Mouse (Mus musculus) kidney, postnatal 0 days (tissue): ENCODE data around the gene Ano9. TPM values are rescaled to one million over a fixed set of nuclear protein-coding genes. Genes with fewer than 3 reads are reported as not detected.

ENCODE experiments used
- ATAC-seq: fragments of 200-750 bp; cut with Nextera tagmentation; replicated peaks from 2 replicates; pipeline ENCODE4 v1.8.0; 2017; ENCODE audit warnings: low read depth, moderate number of reproducible peaks, moderate TSS enrichment, moderate library complexity; ENCODE audit not compliant: low FRiP score
- DNase-seq: peaks from one replicate; pipeline ENCODE4 v3.0.0-alpha.2; 2016; ENCODE audit warnings: low spot score
- H3K27ac ChIP-seq: fragments of 300-500 bp; sonication (generic); 2 replicates; pipeline ENCODE4 v1.5.1; 2014; ENCODE audit warnings: mild to moderate bottlenecking
- H3K27me3 ChIP-seq: fragments of 300-500 bp; sonication (generic); 2 replicates; pipeline ENCODE4 v1.6.1; 2014; ENCODE audit warnings: low read length, mixed read lengths; ENCODE audit not compliant: insufficient read depth
- H3K36me3 ChIP-seq: fragments of 300-500 bp; sonication (generic); 2 replicates; pipeline ENCODE4 v1.6.1; 2014; ENCODE audit warnings: low read length, mixed read lengths; ENCODE audit not compliant: insufficient read depth
- H3K4me1 ChIP-seq: fragments of 300-500 bp; sonication (generic); replicated peaks from 2 replicates; pipeline ENCODE4 v1.6.1; 2014; ENCODE audit warnings: antibody characterized with exemption, low read length, mixed read lengths; ENCODE audit not compliant: insufficient read depth
- H3K4me2 ChIP-seq: fragments of 300-500 bp; sonication (generic); 2 replicates; pipeline ENCODE4 v1.6.1; 2014; ENCODE audit warnings: mild to moderate bottlenecking, low read length, moderate library complexity, mixed read lengths
- H3K4me3 ChIP-seq: fragments of 300-500 bp; sonication (generic); replicated peaks from 2 replicates; pipeline ENCODE4 v1.5.1; 2014; ENCODE audit warnings: low read depth, low read length
- H3K9ac ChIP-seq: fragments of 300-500 bp; sonication (generic); 2 replicates; pipeline ENCODE4 v1.6.1; 2014; ENCODE audit warnings: low read depth, low read length
- H3K9me3 ChIP-seq: fragments of 300-500 bp; sonication (generic); replicated peaks from 2 replicates; pipeline ENCODE4 v1.6.1; 2016; ENCODE audit warnings: low read length, inconsistent platforms, mixed read lengths
- CTCF ChIP-seq: IDR thresholded peaks from 2 replicates; pipeline ENCODE4 v1.5.1; 2016; ENCODE audit warnings: antibody characterized with exemption, low read depth, mild to moderate bottlenecking, moderate library complexity
- WGBS: fragments of 180-500 bp; shearing (Covaris S2); extraction: QIAGEN DNeasy Blood & Tissue Kit; methylation state at CpG from one replicate; pipeline ENCODE4 v1.1.7; 2014; 5-methylcytosine and 5-hydroxymethylcytosine counted together
- polyA plus RNA-seq: library from polyadenylated mRNA; unstranded; fragments of >200 nt; fragmentation: Nextera tagmentation; extraction: Ambion mirVana; gene quantifications from 2 replicates; pipeline ENCODE4 v1.2.1, GENCODE M21; 2015

Ano9 gene
- polyA plus RNA-seq, 1 experiment from 2014 or later: 6.9 TPM

DNA sequence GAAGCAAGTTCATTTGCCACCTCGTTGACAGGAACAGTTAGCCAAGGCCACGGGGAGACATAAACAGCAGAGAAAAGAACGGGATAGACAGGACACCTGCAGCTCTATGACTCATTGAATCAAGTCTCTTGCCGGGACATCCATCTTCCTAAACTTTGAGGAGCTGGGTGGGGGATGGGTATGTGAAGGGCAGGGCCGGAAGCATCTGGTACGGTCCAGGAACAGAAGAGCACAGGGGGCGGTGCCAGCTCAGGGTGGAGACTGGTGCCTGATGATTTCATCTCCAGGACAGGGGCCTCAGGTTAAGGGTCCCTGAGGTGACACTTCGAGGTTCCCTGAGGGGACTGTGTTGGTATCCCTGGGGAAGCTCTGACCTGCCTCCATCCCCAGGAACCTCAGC lies 29.7 kb downstream of the Ano9 start:
- no peaks in the 10 kb centered on the region for H3K27me3 ChIP-seq
- peaks cover 5% of the 10 kb centered on the region for H3K4me1 ChIP-seq
- ATAC-seq: no peak
- TF ChIP-seq CTCF: no peak
- DNase-seq: no peak
- 0 out of 2 replicates have a peak, but pooled peaks cover 6% of the 10 kb centered on the region for H3K36me3 ChIP-seq
- H3K4me2 ChIP-seq: no peak overlapping the region
- no peak overlapping the region for H3K27ac ChIP-seq
- H3K4me3 ChIP-seq: no peak overlapping the region
- WGBS: 45% methylated on average over 8 of the region's 8 CpGs
- H3K9me3 ChIP-seq: no peaks in the 10 kb centered on the region
- no peak overlapping the region for H3K9ac ChIP-seq

DNA sequence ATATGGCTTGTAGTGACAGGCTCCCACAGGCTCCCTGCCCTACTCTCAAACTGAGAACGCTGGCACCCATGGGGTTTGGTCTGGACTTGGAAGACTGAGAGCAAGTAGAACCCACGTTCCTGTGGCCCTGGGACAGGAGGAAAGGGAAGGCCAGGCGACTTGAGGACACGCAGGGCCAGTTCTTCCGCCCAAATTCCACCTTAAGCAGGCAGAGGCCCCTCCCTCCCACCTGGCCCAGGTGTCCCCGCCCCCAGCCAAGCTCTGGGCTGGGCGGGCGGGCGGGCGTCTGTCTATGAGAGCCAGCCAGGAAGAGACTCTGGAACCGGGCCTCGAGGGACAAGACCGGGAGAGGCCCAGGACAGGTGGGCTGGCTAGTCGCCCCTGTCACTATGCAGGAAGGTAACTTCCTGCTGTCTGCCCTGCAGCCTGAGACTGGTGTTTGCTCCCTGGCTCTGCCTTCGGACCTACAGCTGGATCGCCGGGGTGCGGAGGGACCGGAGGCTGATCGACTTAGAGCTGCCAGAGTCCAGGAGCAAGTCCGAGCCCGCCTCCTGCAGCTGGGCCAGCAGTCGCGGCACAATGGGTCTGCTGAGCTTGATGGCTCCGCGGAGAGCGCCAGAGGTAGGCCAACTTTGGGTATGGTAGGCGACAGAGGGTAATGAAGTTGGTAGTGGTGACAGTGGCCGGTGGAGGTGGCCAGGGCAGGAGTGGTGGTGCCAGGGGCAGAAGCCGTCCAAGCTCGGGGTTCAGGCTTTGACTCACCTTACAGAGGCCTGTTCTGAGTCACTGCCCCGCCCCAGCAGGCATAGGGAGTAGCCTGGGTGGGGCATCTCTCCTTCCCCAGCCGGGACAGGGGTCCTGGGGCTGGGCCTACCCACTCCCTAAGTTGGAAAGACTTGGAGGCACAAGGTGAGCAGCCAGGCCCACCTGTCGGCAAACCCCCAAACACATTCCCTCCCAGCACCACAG lies 37.8 kb downstream of the Ano9 start:
- WGBS: 19% methylated on average over 34 of the region's 34 CpGs
- H3K4me1 ChIP-seq: no peaks in the 10 kb centered on the region; the same call in 1 of the 2 replicates
- ATAC-seq: peak; percentile 63

DNA sequence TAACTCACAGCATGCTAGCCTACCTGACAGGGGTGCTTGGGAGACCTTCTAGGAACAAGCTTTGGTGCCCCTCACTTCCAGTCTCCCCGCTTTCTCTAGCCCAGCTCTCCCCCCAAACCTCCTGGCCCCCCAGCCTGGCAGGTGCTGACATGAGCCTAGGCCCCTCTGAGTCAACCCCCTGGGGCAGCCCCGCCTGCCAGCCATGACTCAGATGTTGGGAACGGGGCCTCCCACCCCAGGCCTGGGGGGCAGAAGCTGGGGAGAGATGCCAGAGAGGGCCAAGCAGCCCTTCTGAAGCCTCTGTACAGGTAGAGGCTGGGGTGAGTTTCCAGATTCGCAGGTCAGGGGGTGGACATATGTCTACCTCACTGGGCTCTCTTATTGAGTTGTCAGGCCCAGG lies 38.7 kb downstream of the Ano9 start:
- DNase-seq (no peak), ATAC-seq (no peak)
- Histone ChIP-seq H3K4me1 (no peaks in the 10 kb centered on the region; the same call in 1 of the 2 replicates), H3K27me3 (no peaks in the 10 kb centered on the region), H3K4me2 (no peak overlapping the region), H3K9me3 (no peaks in the 10 kb centered on the region), H3K36me3 (0 out of 2 replicates have a peak, but pooled peaks cover under 1% of the 10 kb centered on the region), H3K27ac (no peak overlapping the region), H3K4me3 (no peak overlapping the region), H3K9ac (no peak overlapping the region)
- WGBS: 71% methylated on average over 4 of the region's 4 CpGs
- TF ChIP-seq CTCF: no peak

More for the DNA sequence above, 37.8 kb downstream of the Ano9 start:
- Histone ChIP-seq H3K36me3 (0 out of 2 replicates have a peak, but pooled peaks cover 6% of the 10 kb centered on the region), H3K27me3 (no peaks in the 10 kb centered on the region), H3K4me2 (peak overlapping the region; percentile 48), H3K9me3 (no peaks in the 10 kb centered on the region), H3K27ac (peak overlapping the region; percentile 31; the same call in 1 of the 2 replicates), H3K4me3 (peak overlapping the region; percentile 24), H3K9ac (peak overlapping the region; percentile 42; the same call in 1 of the 2 replicates)
- DNase-seq: no peak
- TF ChIP-seq CTCF: no peak

DNA sequence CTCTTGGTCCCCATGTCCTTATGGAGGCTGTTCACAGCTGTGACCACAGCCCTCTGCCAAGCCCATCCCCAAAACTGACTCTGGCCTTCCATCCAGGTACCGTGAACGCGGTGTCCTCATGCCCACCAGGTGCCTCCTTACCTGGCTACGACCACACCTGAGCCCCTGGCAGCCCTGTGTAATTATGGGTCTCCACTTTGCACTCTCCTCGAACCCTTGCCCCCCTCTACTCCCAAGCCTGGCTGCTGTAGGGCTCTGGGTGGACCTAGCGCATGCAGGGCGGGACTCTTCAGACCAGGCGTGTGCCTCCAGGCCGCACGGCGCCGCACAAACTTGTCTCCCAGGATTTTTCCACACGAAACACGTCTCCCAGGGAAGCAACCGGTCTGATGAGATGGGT lies 39.8 kb downstream of the Ano9 start, which contains the start of gene Pkp3:
Pkp3 (plus strand) TSS at position 378 of the 400 bp plus-strand sequence.
- WGBS: 90% methylated on average over 15 of the region's 15 CpGs
- Histone ChIP-seq H3K36me3 (no peaks in the 10 kb centered on the region), H3K9ac (no peak within 1 kb of the TSS), H3K4me1 (no peaks in the 10 kb centered on the region; the same call in 1 of the 2 replicates), H3K9me3 (no peaks in the 10 kb centered on the region), H3K4me3 (no peak within 1 kb of the TSS), H3K4me2 (no peak within 1 kb of the TSS), H3K27ac (no peak within 1 kb of the TSS), H3K27me3 (no peaks in the 10 kb centered on the region)
- no peak for TF ChIP-seq CTCF
- no peak for ATAC-seq
- no peak for DNase-seq

DNA sequence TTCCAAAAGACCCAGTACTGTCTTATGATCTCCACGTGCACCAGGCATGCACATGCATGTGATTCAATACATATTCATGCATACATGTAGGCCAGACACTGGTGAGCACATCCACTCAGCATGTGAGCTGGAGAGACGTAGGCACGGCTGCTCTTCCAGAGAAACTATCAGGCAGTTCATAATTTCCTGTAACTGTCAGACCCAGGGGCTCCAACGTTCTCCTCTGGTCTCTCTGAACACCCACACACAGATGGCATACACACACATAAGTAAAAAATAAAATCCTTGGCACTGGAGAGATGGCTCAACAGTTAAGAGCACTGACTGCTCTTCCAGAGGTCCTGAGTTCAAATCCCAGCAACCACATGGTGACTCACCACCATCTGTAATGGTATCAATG lies 43.8 kb downstream of the Ano9 start:
- no peak for ATAC-seq
- no peak for DNase-seq
- H3K27me3 ChIP-seq: peaks cover 10% of the 10 kb centered on the region; the same call in 1 of the 2 replicates
- H3K27ac ChIP-seq: no peak overlapping the region
- H3K9me3 ChIP-seq: no peaks in the 10 kb centered on the region
- no peaks in the 10 kb centered on the region for H3K36me3 ChIP-seq
- no peak for TF ChIP-seq CTCF
- no peak overlapping the region for H3K9ac ChIP-seq
- no peak overlapping the region for H3K4me2 ChIP-seq
- H3K4me3 ChIP-seq: no peak overlapping the region
- 79% methylated on average over 4 of the region's 4 CpGs for WGBS
- 0 out of 2 replicates have a peak, but pooled peaks cover 10% of the 10 kb centered on the region for H3K4me1 ChIP-seq

DNA sequence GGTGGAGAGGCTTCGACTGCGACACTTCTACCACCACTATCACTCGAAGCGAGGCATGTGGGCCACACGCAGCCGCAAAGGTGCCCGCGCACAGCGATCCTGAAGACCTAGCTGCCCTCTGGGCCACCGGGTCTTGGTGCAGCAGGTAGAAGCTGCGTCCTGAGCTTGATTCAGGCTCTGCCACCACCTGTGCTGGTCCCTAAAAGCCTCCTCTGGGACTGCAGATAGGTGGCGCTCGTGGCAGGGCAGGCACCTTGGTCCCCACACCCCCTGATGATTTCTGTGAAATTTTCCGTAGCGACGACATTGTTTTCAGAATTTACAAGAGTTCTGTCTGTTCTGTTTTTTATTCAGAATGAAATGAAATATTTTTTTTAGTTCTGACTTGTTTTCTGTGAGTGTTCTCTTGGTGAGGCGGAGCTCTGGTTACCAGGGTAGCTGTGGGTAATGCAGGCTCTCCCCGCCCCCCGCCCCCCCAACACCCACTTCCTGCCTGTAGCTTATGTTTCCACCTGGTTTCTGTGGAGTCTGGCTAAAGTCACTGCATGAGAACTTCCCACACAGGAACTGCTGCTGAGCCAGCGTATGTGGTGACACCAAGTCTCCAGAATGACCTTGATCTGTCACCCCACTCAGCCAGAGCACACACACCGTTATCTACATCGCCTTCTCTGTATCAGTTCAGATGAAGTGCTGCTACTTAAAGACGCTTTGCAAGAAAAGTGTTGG lies 45.4 kb downstream of the Ano9 start:
- ATAC-seq (no peak), DNase-seq (no peak)
- H3K4me2 ChIP-seq: no peak overlapping the region
- H3K9ac ChIP-seq: no peak overlapping the region
- H3K36me3 ChIP-seq: no peaks in the 10 kb centered on the region
- H3K4me1 ChIP-seq: 0 out of 2 replicates have a peak, but pooled peaks cover 10% of the 10 kb centered on the region
- peak; percentile 73 for TF ChIP-seq CTCF
- no peak overlapping the region for H3K4me3 ChIP-seq
- H3K9me3 ChIP-seq: no peaks in the 10 kb centered on the region
- no peak overlapping the region for H3K27ac ChIP-seq
- 31% methylated on average over 23 of the region's 23 CpGs for WGBS
- peaks cover 10% of the 10 kb centered on the region; the same call in 1 of the 2 replicates for H3K27me3 ChIP-seq
